Mouse (Mus musculus) C2C12 (cell line): Measurements from ENCODE around the gene Cd9. TPM values are rescaled to one million over a fixed set of nuclear protein-coding genes. Genes with fewer than 3 reads are reported as not detected.

Experiments used
- H3K27me3 ChIP-seq: one replicate; pipeline ENCODE4 v1.6.1; 2011; ENCODE audit not compliant: control insufficient read depth, insufficient read depth, insufficient read length
- H3K36me3 ChIP-seq: one replicate; pipeline ENCODE4 v1.6.1; 2011; ENCODE audit not compliant: control insufficient read depth, insufficient read depth
- H3K4me3 ChIP-seq: one replicate; pipeline ENCODE4 v1.5.1; 2011; ENCODE audit warnings: mild to moderate bottlenecking, control low read depth; ENCODE audit not compliant: poor library complexity, insufficient read depth, severe bottlenecking
- H3K79me2 ChIP-seq: one replicate; pipeline ENCODE4 v1.6.1; 2011; ENCODE audit not compliant: control insufficient read depth, insufficient read depth
- H3K79me3 ChIP-seq: one replicate; pipeline ENCODE4 v1.6.1; 2011; ENCODE audit warnings: low read depth, control low read depth
- H3ac ChIP-seq: one replicate; pipeline ENCODE3; 2011; ENCODE audit warnings: low read depth; ENCODE audit not compliant: control insufficient read depth, insufficient read length
- CEBPB ChIP-seq: IDR thresholded peaks from one replicate; pipeline ENCODE4 v1.6.1; 2011; ENCODE audit warnings: low read depth, mild to moderate bottlenecking, control low read depth, moderate library complexity
- CTCF ChIP-seq: IDR thresholded peaks from one replicate; pipeline ENCODE4 v1.5.1; 2011; ENCODE audit not compliant: control insufficient read depth, insufficient read depth, insufficient read length
- FOSL1 ChIP-seq: IDR thresholded peaks from one replicate; pipeline ENCODE4 v1.8.0; 2011; ENCODE audit warnings: mild to moderate bottlenecking, low read length; ENCODE audit not compliant: poor library complexity, insufficient read depth, severe bottlenecking
- MAX ChIP-seq: IDR thresholded peaks from one replicate; pipeline ENCODE4 v1.6.1; 2011; ENCODE audit warnings: mild to moderate bottlenecking, control low read depth
- MYOD1 ChIP-seq: IDR thresholded peaks from one replicate; pipeline ENCODE4 v1.6.1; 2011; ENCODE audit warnings: low read depth; ENCODE audit not compliant: control insufficient read depth, insufficient read length
- MYOG ChIP-seq: IDR thresholded peaks from one replicate; pipeline ENCODE4 v1.6.1; 2011; ENCODE audit not compliant: control insufficient read depth, insufficient read length; ENCODE audit errors: extremely low read depth
- USF1 ChIP-seq: IDR thresholded peaks from one replicate; pipeline ENCODE4 v1.6.1; 2011; ENCODE audit warnings: low read depth, mild to moderate bottlenecking, control low read depth, moderate library complexity
- polyA plus RNA-seq: library from polyadenylated mRNA; unstranded; fragments of >200 nt; fragmentation: generic; extraction: Trizol; gene quantifications from one replicate; pipeline ENCODE4 v1.2.1, GENCODE M21; 2012; ENCODE audit warnings: missing spikeins

Cd9 gene
- polyA plus RNA-seq, 1 experiment: 236 TPM

- Histone ChIP-seq H3K79me2 (no peaks in the 10 kb centered on the region), H3ac (no peak overlapping the region), H3K36me3 (no peaks in the 10 kb centered on the region), H3K27me3 (no peaks in the 10 kb centered on the region), H3K79me3 (no peaks in the 10 kb centered on the region), H3K4me3 (no peak overlapping the region)
- no peak for TF ChIP-seq FOSL1
- TF ChIP-seq USF1: no peak
- TF ChIP-seq MYOG: no peak
- no peak for TF ChIP-seq MAX
- no peak for TF ChIP-seq CTCF
Observed at GRCm38 (mm10) chr6:125411661-125412060, 82.9 kb downstream of the Cd9 start.

- Histone ChIP-seq H3ac (no peak overlapping the region), H3K79me2 (no peaks in the 10 kb centered on the region), H3K79me3 (no peaks in the 10 kb centered on the region), H3K4me3 (no peak overlapping the region), H3K36me3 (no peaks in the 10 kb centered on the region), H3K27me3 (no peaks in the 10 kb centered on the region)
- TF ChIP-seq MYOD1 (no peak), CEBPB (peak; percentile 98)
Observed at GRCm38 (mm10) chr6:125410995-125411547, 83.5 kb downstream of the Cd9 start.

- Histone ChIP-seq H3K4me3 (no peak overlapping the region), H3K79me3 (no peaks in the 10 kb centered on the region), H3K79me2 (no peaks in the 10 kb centered on the region), H3K27me3 (no peaks in the 10 kb centered on the region), H3K36me3 (no peaks in the 10 kb centered on the region), H3ac (no peak overlapping the region)
- TF ChIP-seq MYOD1 (no peak), CTCF (no peak), FOSL1 (no peak), MYOG (no peak), CEBPB (no peak), MAX (no peak), USF1 (no peak)
Observed at GRCm38 (mm10) chr6:125410551-125410950, 84.0 kb downstream of the Cd9 start.

Other genes starting within 250 kb of the Cd9 start
- gene Tuba3a, start 208.7 kb downstream of the Cd9 start, polyA plus RNA-seq: 0.05 TPM
- 83.0 TPM for gene Ltbr, start 180.9 kb downstream of the Cd9 start, polyA plus RNA-seq
- gene Scnn1a, start 174.1 kb downstream of the Cd9 start, polyA plus RNA-seq: 0.16 TPM
- 65.4 TPM for gene Tnfrsf1a, start 145.4 kb downstream of the Cd9 start, polyA plus RNA-seq
- gene Plekhg6, start 114.0 kb downstream of the Cd9 start, polyA plus RNA-seq: 0.09 TPM
- 0.04 TPM for gene Vwf, start 52.0 kb upstream of the Cd9 start, polyA plus RNA-seq
- not detected for gene Ano2, start 195.6 kb upstream of the Cd9 start, polyA plus RNA-seq